Mouse (Mus musculus) brain, adult 2 months (tissue): ENCODE results near the gene Repin1.
"Not testable (repeated sequence)": the region's sequence is repeated elsewhere in the genome, so short reads cannot be mapped to it uniquely, and the experiment has no call there.

Experiments
- DNase-seq: peaks from one replicate; pipeline ENCODE4 v3.0.0; 2011; ENCODE audit warnings: low read depth, low spot score

The Repin1 gene

GRCm38 (mm10) chr6:48579215-48579648 is 14.5 kb upstream of the Repin1 start:
- DNase-seq = peak; percentile 51

- DNase-seq = no peak
Measured at GRCm38 (mm10) chr6:48581257-48581656, 12.4 kb upstream of the Repin1 start.

GRCm38 (mm10) chr6:48582037-48582436 is 11.6 kb upstream of the Repin1 start:
- peak; percentile 83 for DNase-seq

DNA sequence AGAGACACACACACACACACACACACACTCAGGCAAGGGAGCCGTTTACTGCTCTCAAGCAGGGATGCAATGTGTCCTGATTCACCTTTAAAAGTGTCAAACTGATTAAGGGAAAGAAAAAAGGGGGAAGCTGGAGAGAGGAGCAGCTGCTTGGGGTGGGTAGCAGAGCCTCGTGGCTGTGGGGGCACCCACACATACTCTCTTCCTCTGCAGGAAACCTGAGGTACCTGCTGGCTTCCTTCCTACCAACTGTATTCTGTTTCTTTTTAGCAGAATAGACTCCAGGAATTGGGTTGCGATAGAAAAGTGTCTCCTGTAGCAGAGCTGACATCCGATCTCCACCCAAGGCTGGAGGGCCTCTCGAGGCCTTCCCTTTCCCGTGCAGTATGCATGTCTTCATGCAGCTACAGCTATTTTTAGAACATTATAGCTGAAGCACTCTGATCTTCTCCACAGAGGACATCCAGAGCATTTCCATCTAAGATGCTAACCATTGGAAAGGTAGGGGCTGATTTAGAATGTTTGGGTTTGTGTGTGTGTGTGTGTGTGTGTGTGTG is 4.4 kb upstream of the Repin1 start, which contains the start of gene Gm45021:
Gm45021 (plus strand) TSS at position 417 of the 557 bp plus-strand sequence.
- DNase-seq = no peak

- no peak for DNase-seq
Measured at GRCm38 (mm10) chr6:48591221-48591845, 2.4 kb upstream of the Repin1 start.

GRCm38 (mm10) chr6:48591871-48592270 is 1.8 kb upstream of the Repin1 start:
- no peak for DNase-seq

- DNase-seq = peak; percentile 88
Measured at GRCm38 (mm10) chr6:48594043-48594738, 508 bp downstream of the Repin1 start.

GRCm38 (mm10) chr6:48595278-48595677 is 1.6 kb downstream of the Repin1 start:
- DNase-seq = peak; percentile 59

DNA sequence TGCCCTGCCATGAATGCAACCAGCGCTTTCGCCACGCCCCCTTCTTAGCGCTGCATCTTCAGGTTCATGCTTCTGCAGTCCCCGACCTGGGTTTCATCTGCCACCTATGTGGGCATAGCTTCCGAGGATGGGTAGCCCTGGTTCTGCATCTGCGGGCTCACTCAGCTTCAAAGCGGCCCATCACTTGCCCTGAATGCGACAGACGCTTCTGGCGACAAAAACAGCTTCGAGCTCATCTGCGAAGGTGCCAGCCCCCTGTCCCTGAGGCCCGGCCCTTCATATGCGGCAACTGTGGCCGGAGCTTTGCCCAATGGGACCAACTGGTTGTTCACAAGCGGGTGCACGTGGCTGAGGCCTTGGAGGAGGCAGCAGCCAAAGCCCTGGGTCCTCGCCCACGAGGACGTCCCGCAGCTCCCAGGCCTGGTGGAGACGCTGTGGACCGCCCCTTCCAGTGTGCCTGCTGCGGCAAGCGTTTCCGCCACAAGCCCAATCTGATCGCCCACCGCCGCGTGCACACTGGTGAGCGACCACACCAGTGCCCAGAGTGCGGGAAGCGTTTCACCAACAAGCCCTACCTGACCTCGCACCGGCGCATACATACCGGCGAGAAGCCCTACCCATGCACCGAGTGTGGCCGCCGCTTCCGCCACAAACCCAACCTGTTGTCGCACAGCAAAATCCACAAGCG is 3.0 kb downstream of the Repin1 start:
- DNase-seq = no peak

GRCm38 (mm10) chr6:48597233-48597625 is 3.5 kb downstream of the Repin1 start:
- no peak for DNase-seq

DNA sequence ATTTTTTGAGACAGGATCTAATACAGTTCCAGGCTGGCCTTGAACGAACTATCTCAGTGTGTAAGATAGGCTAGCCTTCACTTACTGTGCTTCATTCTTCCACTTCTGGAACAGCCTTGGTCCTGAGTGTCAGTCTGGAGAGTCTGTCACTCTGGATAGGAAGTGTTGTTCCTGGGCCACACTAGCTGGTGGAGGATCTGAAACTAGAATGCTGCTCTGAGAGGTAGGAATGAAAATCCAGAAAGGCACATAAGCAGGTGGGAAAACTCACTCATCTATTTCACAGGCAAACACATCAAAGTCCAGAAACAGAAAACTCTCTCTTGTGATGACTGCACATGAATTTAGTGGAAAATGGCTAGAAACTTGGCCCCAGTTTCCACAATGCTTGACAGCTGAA is 6.9 kb downstream of the Repin1 start:
- DNase-seq = no peak

- DNase-seq = peak; percentile 98
Measured at GRCm38 (mm10) chr6:48601271-48602079, 7.8 kb downstream of the Repin1 start, which contains the start of gene Zfp775. TSS of gene Zfp775 (plus strand) at chr6:48602063.

- peak; percentile 86 for DNase-seq
Measured at GRCm38 (mm10) chr6:48602080-48602741, 8.5 kb downstream of the Repin1 start.

GRCm38 (mm10) chr6:48608124-48608523 is 14.4 kb downstream of the Repin1 start:
- no peak for DNase-seq

GRCm38 (mm10) chr6:48609512-48609911 is 15.8 kb downstream of the Repin1 start:
- DNase-seq = peak; percentile 58

- DNase-seq = no peak
Measured at GRCm38 (mm10) chr6:48610657-48611056, 17.0 kb downstream of the Repin1 start.

DNA sequence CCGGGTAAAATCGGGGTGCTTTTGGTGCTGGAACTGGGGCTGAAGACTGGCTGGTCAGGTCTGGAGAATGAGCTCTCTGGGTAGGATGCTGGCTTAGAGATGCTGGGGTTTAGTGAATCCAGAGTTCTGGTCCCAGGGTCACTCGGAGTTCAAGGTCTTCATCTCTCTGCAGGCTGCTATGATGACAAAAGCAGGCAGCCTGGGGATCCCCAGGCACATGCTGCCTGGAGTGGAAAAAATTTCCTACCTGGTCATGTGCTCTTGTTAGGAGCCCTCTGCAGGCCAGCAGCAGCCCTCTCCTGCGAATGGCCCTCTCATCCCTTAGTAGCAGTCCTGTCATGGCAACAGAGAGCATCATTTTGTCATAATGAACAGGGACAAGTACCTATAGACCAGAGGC is 19.8 kb downstream of the Repin1 start:
- no peak for DNase-seq

GRCm38 (mm10) chr6:48614756-48615155 is 21.1 kb downstream of the Repin1 start:
- DNase-seq = no peak

DNA sequence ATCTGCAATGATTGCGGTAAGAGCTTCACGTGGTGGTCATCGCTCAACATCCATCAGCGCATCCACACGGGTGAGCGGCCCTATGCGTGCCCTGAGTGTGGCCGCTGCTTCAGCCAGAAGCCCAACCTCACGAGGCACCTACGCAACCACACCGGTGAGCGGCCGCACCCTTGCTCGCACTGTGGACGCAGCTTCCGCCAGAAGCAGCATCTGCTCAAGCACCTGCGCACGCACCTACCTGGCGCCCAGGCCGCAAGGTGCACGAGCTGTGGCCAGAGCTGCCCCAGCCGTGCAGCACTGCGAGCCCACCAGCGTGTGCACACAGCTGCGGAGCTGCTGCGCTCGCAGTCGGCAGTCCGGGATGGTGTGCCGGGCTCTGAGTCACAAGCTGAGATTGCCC is 26.3 kb downstream of the Repin1 start:
- no peak for DNase-seq

- not testable (repeated sequence) for DNase-seq
Measured at GRCm38 (mm10) chr6:48622186-48622843, 28.6 kb downstream of the Repin1 start.
